Mouse (Mus musculus) cortical plate, adult 2 months (tissue): ENCODE results near the gene Nbas. TPM values are rescaled to one million over a fixed set of nuclear protein-coding genes. Genes with fewer than 3 reads are reported as not detected.

ENCODE experiments used
- H3K27ac ChIP-seq: fragments of 200-500 bp; 2 replicates; pipeline ENCODE4 v1.5.1; 2012; ENCODE audit warnings: low read length, control low read depth, inconsistent platforms; ENCODE audit not compliant: insufficient read depth
- H3K4me1 ChIP-seq: fragments of 200-500 bp; 2 replicates; pipeline ENCODE4 v1.6.1; 2011; ENCODE audit warnings: low read length; ENCODE audit not compliant: control insufficient read depth, insufficient read depth
- H3K4me3 ChIP-seq: fragments of 200-500 bp; 2 replicates; pipeline ENCODE4 v1.5.1; 2011; ENCODE audit warnings: mild to moderate bottlenecking, low read length, control low read depth; ENCODE audit not compliant: insufficient read depth
- CTCF ChIP-seq: fragments of 200-500 bp; IDR thresholded peaks from 2 replicates; pipeline ENCODE4 v1.5.1; 2011; ENCODE audit warnings: mild to moderate bottlenecking, control low read depth, low read length; ENCODE audit not compliant: insufficient read depth; ENCODE audit errors: extremely low read depth
- POLR2A ChIP-seq: fragments of 200-500 bp; IDR thresholded peaks from 2 replicates; pipeline ENCODE4 v1.6.1; 2011; ENCODE audit warnings: mild to moderate bottlenecking, low read length, control low read depth; ENCODE audit not compliant: insufficient read depth; ENCODE audit errors: extremely low read depth
- polyA plus RNA-seq: library from polyadenylated mRNA; depleted of rRNA; stranded (reverse); fragments of >200 nt; gene quantifications from 2 replicates; pipeline ENCODE4 v1.2.3, GENCODE M21; 2012; rRNA removed

Gene Nbas
- 24.7 and 25.7 TPM in 2 replicates for polyA plus RNA-seq

DNA sequence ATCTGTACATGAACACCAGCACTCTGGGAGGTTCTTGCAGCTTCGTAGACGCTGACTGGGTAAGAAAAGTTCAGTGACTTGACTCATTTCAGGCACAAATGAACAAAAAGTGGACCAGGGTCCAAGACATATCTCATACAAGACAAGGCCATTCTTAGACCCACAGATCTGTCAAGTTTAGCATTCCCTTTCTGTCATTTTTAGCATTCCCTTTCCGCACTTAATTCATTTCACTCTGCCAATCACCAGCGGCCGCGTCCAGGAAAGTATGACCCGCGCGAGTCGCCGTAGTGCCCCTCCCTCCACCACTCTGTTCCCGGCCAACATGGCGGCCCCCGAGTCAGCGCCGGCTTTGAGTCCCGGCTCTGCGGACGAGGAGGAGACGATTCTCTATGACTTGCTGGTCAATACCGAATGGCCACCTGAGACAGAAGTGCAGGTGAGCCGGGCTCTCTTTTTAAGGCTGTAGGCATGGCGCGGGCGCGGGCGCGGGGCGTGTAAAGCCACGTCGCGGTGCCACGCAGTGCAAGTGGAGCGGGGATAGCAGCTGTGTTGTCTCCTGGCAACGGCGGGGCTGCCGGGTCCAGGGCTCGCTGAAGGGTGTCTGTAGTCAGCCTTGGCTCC lies at the start of gene Nbas:
Nbas (plus strand) TSS at position 308 of the 624 bp plus-strand sequence.
- TF ChIP-seq POLR2A (0 out of 2 replicates have a peak, but pooled peaks have one; percentile 41), CTCF (no peak)

DNA sequence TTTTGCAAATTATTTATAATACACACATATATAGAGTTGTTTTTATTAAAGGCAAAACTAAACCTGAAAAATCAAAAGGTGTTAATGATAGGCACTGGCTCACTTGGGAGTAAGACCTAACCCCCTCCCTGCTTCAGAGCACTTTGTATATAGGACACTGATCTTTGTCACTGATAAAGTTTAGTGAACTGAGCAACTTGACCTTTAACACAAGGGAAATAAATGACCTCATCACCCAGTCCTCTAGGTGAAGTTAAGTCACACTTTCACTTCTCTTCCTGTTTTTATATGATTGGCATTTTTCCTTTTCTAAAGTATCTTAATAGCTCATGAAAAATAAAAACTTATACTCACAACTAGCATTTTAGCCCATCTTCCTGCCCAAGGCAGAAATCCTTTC lies 26.5 kb upstream of the Nbas start:
- Histone ChIP-seq H3K4me3 (no peak overlapping the region), H3K27ac (no peak overlapping the region), H3K4me1 (peaks cover 2% of the 10 kb centered on the region; the same call in 1 of the 2 replicates)
- TF ChIP-seq POLR2A (no peak), CTCF (no peak)

More for the DNA sequence above, at the start of gene Nbas:
- Histone ChIP-seq H3K4me1 (peaks cover 3% of the 10 kb centered on the region; the same call in 1 of the 2 replicates), H3K27ac (0 out of 2 replicates have a peak within 1 kb of the TSS, but pooled peaks have one; percentile 36), H3K4me3 (peak within 1 kb of the TSS; percentile 94)

DNA sequence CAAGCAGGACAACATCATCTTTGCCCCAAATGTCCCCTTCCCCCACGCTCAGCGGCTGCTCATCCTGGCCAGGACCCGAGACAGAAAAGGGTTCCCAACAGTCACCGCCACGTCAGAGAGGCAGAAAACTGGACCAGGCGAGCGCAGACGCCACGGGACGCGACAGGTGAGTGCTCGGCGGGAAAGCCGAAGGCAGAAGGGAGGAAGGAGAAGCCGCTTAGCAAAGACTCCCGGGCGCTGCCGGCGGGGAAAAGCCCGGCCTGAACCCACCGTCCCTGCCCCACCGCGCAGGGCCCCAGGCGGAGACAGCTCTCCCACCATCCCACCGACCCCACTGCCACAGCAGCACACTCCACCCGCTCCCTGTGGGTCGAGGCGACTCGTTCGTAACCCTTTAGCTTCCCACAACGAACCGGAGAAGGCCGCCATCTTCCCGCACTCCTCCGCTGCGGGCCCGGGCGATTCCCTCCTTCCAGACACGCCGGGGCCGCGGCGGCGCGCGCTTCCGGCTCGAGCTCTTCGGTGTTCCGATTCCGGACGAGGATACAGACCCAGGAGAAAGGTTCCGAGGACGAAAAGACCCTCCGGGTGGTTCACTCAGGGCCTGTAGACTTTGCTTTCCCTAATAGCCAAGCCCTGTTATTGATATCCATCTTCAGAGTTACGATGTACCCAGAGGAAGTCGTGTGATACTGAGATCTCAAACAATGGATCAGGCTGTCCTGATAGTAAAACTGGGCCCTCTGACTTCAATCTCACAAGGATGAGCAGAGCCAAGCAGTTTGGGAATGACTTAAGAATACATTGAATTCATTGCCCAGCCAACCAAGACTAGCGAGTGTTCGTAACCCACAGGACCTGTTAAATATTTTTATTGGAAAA lies 20.0 kb upstream of the Nbas start, which contains the start of gene Ddx1:
Ddx1 (minus strand) TSS at position 523 of the 882 bp plus-strand sequence.
- H3K27ac ChIP-seq = peak within 1 kb of the TSS; percentile 9; the same call in 1 of the 2 replicates
- TF ChIP-seq CTCF = no peak
- TF ChIP-seq POLR2A = peak; percentile 46; the same call in 1 of the 2 replicates
- H3K4me3 ChIP-seq = peak within 1 kb of the TSS; percentile 97
- H3K4me1 ChIP-seq = peaks cover 2% of the 10 kb centered on the region; the same call in 1 of the 2 replicates

DNA sequence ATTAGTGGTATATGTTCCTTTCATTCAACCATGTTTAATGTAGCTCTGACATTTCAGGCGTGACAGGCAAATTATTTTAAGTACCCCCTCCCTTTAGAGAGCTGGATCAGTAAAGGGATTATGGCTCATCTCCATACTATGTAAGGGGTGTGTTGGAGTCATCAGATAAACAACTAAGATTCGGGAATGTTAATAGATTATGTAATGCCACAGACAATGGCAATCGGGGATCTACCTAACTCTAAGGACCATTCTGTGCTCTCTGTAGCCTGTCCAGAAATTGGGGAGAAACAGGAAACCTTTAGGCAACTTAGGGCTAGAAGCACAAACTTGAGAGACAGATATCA lies 19.4 kb upstream of the Nbas start:
- H3K4me3 ChIP-seq = peak overlapping the region; percentile 97; the same call in 1 of the 2 replicates
- peak overlapping the region; percentile 9; the same call in 1 of the 2 replicates for H3K27ac ChIP-seq
- TF ChIP-seq CTCF (no peak), POLR2A (no peak)
- H3K4me1 ChIP-seq = peaks cover 2% of the 10 kb centered on the region; the same call in 1 of the 2 replicates

DNA sequence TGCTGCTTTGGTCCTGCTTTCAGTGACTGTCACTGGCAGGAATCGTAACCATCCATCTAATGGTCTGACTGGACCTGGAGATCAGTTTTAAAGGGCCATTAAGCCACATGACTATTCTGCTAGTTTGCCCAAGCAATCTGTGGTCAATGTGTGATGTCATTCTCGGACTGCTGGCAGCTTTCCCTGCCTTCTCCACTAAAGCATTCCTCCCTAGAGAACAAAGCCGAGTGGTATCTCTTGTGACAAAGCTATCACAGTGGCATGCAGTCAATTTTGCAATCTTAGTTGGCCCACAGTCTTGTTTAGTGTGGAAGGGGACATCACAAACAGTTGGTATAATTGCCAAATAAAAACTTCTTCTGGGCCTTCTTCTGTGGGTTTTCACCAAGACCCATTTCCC lies 13.9 kb upstream of the Nbas start:
- no peak for TF ChIP-seq POLR2A
- TF ChIP-seq CTCF = no peak
- Histone ChIP-seq H3K4me1 (no peaks in the 10 kb centered on the region), H3K27ac (no peak overlapping the region), H3K4me3 (no peak overlapping the region)

DNA sequence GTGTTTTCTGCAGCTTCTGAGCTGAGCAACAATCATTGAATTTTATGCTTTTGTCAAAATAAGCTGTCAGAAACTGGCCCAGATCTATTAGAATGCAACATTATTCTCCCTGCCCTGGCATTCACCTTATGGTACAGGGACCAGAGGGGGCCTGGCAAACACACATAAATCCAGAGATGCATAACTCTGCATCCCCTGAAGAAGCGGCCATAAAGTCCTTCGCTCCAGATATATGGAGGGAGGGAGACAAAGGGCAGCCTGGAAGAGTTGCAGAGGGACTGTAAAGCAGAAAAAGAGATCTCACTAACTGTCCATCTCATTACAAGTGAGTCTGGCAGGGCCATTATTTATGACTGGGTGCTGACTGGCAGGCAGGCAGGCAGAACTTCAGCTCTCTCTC lies 13.2 kb upstream of the Nbas start:
- no peak overlapping the region for H3K4me3 ChIP-seq
- TF ChIP-seq POLR2A = no peak
- no peak for TF ChIP-seq CTCF
- no peak overlapping the region for H3K27ac ChIP-seq
- no peaks in the 10 kb centered on the region for H3K4me1 ChIP-seq

DNA sequence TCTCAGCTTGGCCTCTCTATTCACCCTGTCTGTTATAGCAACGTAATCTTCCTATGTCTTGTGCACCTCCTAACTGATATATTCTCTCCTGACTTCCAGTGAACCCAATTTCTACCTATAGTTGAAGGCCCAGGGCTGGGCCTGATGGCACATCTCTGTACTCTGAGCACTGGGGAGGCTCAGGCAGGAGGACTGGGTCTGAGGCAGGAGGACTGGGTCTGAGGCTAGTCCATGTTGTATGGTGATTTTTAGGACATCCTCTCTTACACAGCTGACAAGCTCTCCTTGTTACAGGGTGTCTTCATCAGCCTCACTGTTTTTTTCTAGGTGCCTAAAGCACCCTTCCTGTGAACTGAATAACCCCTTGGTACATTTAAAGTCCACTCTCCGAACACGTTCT lies 521 bp upstream of the Nbas start:
- no peak overlapping the region for H3K27ac ChIP-seq
- peak overlapping the region; percentile 94 for H3K4me3 ChIP-seq
- TF ChIP-seq POLR2A (no peak), CTCF (no peak)
- peaks cover 3% of the 10 kb centered on the region; the same call in 1 of the 2 replicates for H3K4me1 ChIP-seq

DNA sequence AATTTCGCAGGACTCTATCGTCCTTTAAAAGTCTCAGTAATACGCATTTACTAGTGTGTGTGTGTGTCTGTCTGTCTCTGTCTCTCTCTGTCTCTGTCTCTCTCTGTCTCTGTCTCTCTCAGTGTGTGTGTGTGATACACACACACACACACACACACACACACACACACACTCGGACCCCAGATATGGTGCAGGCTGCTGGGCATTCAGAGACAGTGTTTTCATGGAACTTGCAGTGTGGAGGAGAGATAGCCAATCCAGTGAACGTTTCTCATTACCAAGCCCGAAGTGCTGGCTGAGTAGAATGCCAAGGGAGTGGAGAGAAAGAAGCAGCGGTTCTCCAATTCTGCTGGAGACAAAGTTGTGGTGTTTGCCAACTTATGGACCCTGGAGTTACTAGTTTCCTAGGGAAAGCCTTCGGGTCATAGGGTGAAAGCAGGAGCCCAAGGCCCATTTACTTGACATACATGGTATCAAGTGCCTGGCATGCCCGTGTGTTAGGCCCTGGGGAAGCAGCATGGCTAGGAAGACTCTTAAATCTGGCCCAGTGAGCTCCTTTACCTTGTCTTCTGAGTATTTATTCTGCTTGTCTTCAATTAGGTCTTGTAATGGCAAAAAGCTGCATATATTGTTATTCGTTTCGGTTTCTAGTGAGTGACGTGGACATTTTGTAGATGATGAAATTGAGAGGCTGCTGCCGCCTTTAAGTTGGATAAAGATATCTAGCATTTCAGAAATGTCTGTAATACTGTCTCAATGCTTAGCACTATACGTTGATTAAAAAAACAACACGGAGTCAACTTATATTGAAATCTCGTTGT lies 847 bp downstream of the Nbas start:
- Histone ChIP-seq H3K4me3 (peak overlapping the region; percentile 94), H3K27ac (no peak overlapping the region)
- TF ChIP-seq CTCF (no peak), POLR2A (no peak)

DNA sequence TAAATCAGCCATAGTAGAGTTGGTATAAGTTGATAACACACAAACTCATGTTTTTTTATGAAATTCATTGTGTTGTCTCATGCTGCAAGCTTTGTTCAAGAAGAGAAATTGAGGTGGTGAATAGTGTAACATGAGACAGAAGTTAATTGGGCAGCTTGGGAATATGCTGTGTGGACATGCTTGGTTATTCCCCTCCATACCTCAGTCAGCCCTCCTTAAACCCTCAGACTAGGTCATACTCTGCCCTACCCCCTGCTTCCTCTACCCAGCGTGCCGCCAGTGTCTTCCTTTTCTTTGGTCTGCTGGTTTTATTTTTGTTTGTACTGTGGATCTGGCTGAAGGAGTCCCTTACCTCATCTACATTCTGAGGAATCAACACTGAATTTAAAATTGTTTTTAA lies 22.5 kb downstream of the Nbas start:
- H3K4me1 ChIP-seq = no peaks in the 10 kb centered on the region; the same call in 1 of the 2 replicates
- H3K4me3 ChIP-seq = no peak overlapping the region
- TF ChIP-seq CTCF (no peak), POLR2A (no peak)
- H3K27ac ChIP-seq = no peak overlapping the region

More for the DNA sequence above, 847 bp downstream of the Nbas start:
- peaks cover 3% of the 10 kb centered on the region; the same call in 1 of the 2 replicates for H3K4me1 ChIP-seq
